Mouse (Mus musculus): ENCODE results near the gene Necab3. TPM values are rescaled to one million over a fixed set of nuclear protein-coding genes. Genes with fewer than 3 reads are reported as not detected.

Gene Necab3
- polyA plus RNA-seq, 1 experiment, result 14.8 TPM

DNA sequence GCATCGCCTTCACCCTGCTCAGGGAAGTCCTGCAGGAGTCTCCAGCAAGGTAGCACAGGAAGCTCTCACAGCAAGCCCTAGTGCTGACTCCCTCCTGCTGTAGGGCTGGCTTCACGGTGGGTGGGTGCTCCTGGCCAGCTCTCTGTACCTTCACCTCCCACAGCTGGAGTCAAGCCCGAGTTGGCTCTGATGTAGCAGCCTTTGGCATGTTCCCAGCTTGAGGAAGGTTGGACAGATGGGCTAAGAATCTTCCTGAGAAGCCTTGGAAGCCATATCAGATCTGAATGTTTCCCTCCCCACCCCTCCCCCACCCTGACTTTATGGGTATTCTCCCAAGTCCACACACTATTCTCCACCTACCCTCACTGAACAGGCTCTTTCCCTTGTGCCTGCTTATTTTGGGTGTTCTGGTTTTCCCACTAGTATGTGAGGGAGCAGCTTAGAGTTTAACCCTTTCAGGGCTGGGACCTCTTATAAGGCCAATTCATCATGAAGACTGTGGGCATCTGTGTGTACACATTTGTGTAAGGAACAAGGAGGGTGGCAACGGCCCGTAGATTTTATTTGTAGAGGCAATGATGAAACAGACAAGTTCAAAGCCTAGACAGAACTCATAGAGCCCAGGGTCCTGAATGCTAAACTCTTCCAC lies 1.4 kb downstream of the Necab3 start:
- Histone ChIP-seq H3K4me3 (ENCODE audit: control insufficient read depth, insufficient read depth, low read length) (no peak overlapping the region), H3K27me3 (ENCODE audit: control insufficient read depth, insufficient read depth, low read length) (no peaks in the 10 kb centered on the region), H3K27ac (ENCODE audit: control insufficient read depth, insufficient read depth, low read length) (no peak overlapping the region), H3K4me1 (replicated peaks; ENCODE audit: control insufficient read depth, insufficient read depth, low read length) (peaks cover 30% of the 10 kb centered on the region), H3K36me3 (ENCODE audit: control insufficient read depth, insufficient read depth, low read length) (no peaks in the 10 kb centered on the region)
- 71% methylated on average over 5 of the region's 5 CpGs for WGBS
- TF ChIP-seq CTCF (IDR thresholded peaks at IDR 0.05; ENCODE audit: borderline replicate concordance, control insufficient read depth, extremely low read depth, insufficient read depth, low read length, poor library complexity) (no peak), POLR2A (IDR thresholded peaks at IDR 0.05; ENCODE audit: control insufficient read depth, extremely low read depth, insufficient read depth, low read length, poor library complexity) (no peak)
- DNase-seq, result peak; percentile 12

DNA sequence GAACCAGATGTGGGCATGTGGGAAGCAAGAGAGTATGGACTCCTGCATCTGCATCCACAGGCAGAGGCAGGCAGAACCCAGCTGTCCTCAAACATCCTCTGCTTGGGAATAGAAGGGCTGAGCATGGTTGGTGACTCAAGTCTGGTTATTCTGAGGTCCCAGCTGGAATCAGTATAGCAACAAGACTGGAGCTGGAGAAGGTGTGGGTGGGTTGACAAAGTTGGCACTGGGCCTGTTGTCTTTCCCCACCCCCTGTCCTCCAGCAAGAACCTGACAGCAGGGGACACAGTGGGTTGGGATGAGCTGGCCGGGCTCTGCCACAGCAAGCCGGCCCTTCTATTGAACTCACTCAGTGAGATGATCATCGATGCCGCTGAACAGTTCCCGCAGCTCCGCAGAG lies 3.5 kb downstream of the Necab3 start:
- over 99% methylated on average over 6 of the region's 6 CpGs for WGBS
- TF ChIP-seq POLR2A (IDR thresholded peaks at IDR 0.05; ENCODE audit: control insufficient read depth, extremely low read depth, insufficient read depth, low read length, poor library complexity) (no peak), CTCF (IDR thresholded peaks at IDR 0.05; ENCODE audit: borderline replicate concordance, control insufficient read depth, extremely low read depth, insufficient read depth, low read length, poor library complexity) (no peak)

DNA sequence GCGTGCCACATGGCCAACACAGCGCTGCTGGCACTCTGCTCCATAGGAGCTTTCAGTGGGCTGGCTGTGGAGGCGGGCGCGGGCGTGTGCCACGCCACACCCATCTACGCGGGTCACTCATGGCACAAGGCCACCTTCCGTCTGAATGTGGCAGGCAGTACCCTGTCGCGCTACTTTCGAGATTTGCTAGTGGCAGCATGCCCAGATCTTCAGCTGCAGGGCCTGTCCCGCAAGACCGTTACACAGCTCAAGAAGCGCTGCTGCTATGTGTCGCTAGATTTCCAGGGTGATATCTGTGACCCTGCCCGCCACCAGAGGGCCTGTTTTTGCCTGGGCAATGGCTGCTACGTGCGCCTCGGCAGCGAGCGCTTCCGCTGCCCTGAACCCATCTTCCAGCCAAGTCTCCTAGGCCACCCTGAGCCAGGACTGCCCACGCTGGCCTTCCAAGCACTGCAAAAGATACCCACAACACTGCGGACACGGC lies 6.2 kb downstream of the Necab3 start:
- no peak overlapping the region for H3K4me3 ChIP-seq (ENCODE audit: control insufficient read depth, insufficient read depth, low read length)
- H3K27ac ChIP-seq (ENCODE audit: control insufficient read depth, insufficient read depth, low read length), result no peak overlapping the region
- peak; percentile 80 for DNase-seq
- TF ChIP-seq POLR2A (IDR thresholded peaks at IDR 0.05; ENCODE audit: control insufficient read depth, extremely low read depth, insufficient read depth, low read length, poor library complexity) (peak; percentile 49; the same call in 1 of the 2 replicates), CTCF (IDR thresholded peaks at IDR 0.05; ENCODE audit: borderline replicate concordance, control insufficient read depth, extremely low read depth, insufficient read depth, low read length, poor library complexity) (peak; percentile 83)
- no peaks in the 10 kb centered on the region for H3K27me3 ChIP-seq (ENCODE audit: control insufficient read depth, insufficient read depth, low read length)
- peaks cover 25% of the 10 kb centered on the region for H3K4me1 ChIP-seq (replicated peaks; ENCODE audit: control insufficient read depth, insufficient read depth, low read length)
- WGBS, result 17% methylated on average over 27 of the region's 27 CpGs
- no peaks in the 10 kb centered on the region for H3K36me3 ChIP-seq (ENCODE audit: control insufficient read depth, insufficient read depth, low read length)

More for the DNA sequence above, 3.5 kb downstream of the Necab3 start:
- Histone ChIP-seq H3K4me3 (ENCODE audit: control insufficient read depth, insufficient read depth, low read length) (no peak overlapping the region), H3K27ac (ENCODE audit: control insufficient read depth, insufficient read depth, low read length) (no peak overlapping the region), H3K4me1 (replicated peaks; ENCODE audit: control insufficient read depth, insufficient read depth, low read length) (peaks cover 33% of the 10 kb centered on the region), H3K36me3 (ENCODE audit: control insufficient read depth, insufficient read depth, low read length) (no peaks in the 10 kb centered on the region), H3K27me3 (ENCODE audit: control insufficient read depth, insufficient read depth, low read length) (no peaks in the 10 kb centered on the region)
- DNase-seq, result no peak

DNA sequence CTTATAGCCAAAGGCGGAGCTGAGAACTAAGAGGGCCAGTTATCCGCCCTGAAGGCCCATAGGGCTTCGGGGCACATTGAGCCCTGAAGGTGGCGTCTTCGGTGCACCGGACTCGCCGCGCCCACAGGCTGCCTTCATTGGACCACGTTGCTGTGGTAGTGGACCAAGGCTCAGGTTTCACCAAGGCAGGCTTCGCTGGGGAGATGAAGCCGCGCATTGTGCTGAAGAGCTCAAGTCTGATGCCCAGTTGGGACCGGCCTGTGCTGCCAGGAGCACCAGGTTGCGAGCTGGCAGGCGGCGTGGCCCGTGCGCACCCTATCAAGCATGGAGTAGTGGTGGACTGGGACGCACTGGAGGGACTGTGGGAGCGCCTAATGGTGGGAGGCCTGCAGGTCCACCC lies 6.8 kb downstream of the Necab3 start:
- Histone ChIP-seq H3K36me3 (ENCODE audit: control insufficient read depth, insufficient read depth, low read length) (no peaks in the 10 kb centered on the region), H3K4me1 (replicated peaks; ENCODE audit: control insufficient read depth, insufficient read depth, low read length) (peaks cover 20% of the 10 kb centered on the region), H3K27ac (ENCODE audit: control insufficient read depth, insufficient read depth, low read length) (no peak overlapping the region), H3K4me3 (ENCODE audit: control insufficient read depth, insufficient read depth, low read length) (no peak overlapping the region), H3K27me3 (ENCODE audit: control insufficient read depth, insufficient read depth, low read length) (no peaks in the 10 kb centered on the region)
- 63% methylated on average over 21 of the region's 21 CpGs for WGBS
- TF ChIP-seq CTCF (IDR thresholded peaks at IDR 0.05; ENCODE audit: borderline replicate concordance, control insufficient read depth, extremely low read depth, insufficient read depth, low read length, poor library complexity), result no peak
- TF ChIP-seq POLR2A (IDR thresholded peaks at IDR 0.05; ENCODE audit: control insufficient read depth, extremely low read depth, insufficient read depth, low read length, poor library complexity), result no peak
- no peak for DNase-seq

DNA sequence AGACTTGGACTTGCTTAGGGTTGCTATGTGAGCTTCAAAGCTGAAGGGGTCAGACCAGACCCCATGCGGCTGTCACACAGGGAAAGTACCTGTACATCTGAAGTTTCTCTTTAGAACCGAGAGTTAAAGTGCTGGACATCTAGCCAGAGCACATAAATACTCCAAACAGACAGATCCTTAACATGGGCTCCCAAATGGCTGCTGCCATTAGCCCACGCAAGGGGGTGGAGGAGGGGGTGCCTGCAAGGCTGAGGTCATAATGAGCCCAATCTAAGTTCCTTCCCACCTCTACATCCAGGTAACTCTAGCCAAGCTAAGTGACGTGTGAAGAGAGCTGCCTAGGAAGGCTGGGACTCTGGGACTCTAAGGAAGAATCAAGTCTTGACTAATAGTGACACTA lies 7.2 kb downstream of the Necab3 start, which contains the start of gene Actl10:
TSS of gene Actl10 (plus strand) at position 301 of the 400 bp plus-strand sequence.
- H3K27ac ChIP-seq (ENCODE audit: control insufficient read depth, insufficient read depth, low read length), result no peak within 1 kb of the TSS
- no peak within 1 kb of the TSS for H3K4me3 ChIP-seq (ENCODE audit: control insufficient read depth, insufficient read depth, low read length)
- peaks cover 20% of the 10 kb centered on the region for H3K4me1 ChIP-seq (replicated peaks; ENCODE audit: control insufficient read depth, insufficient read depth, low read length)
- no peak for DNase-seq
- no peaks in the 10 kb centered on the region for H3K27me3 ChIP-seq (ENCODE audit: control insufficient read depth, insufficient read depth, low read length)
- TF ChIP-seq POLR2A (IDR thresholded peaks at IDR 0.05; ENCODE audit: control insufficient read depth, extremely low read depth, insufficient read depth, low read length, poor library complexity) (no peak), CTCF (IDR thresholded peaks at IDR 0.05; ENCODE audit: borderline replicate concordance, control insufficient read depth, extremely low read depth, insufficient read depth, low read length, poor library complexity) (no peak)
- 93% methylated on average over 4 of the region's 4 CpGs for WGBS
- no peaks in the 10 kb centered on the region for H3K36me3 ChIP-seq (ENCODE audit: control insufficient read depth, insufficient read depth, low read length)

DNA sequence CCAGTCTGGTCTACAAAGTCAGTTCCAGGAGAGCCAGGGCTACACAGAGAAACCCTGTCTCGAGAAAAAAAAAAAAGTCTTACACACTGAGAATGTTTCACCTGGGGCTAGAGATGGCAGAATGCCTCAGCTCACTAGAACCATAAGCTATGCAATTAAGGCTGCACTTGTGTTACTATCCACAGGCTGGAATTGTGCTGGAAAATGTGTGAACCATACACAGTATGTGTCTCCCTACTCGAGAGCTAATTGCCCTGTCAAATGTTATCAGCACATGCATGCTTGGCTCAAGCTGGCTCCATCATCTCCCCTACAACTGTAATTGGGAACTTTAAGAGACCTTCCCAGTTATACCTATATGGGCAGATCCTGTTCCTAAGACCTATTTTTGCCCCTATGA lies 7.8 kb downstream of the Necab3 start:
- WGBS, result 88% methylated on average over 2 of the region's 2 CpGs
- TF ChIP-seq CTCF (IDR thresholded peaks at IDR 0.05; ENCODE audit: borderline replicate concordance, control insufficient read depth, extremely low read depth, insufficient read depth, low read length, poor library complexity) (no peak), POLR2A (IDR thresholded peaks at IDR 0.05; ENCODE audit: control insufficient read depth, extremely low read depth, insufficient read depth, low read length, poor library complexity) (no peak)
- Histone ChIP-seq H3K27ac (ENCODE audit: control insufficient read depth, insufficient read depth, low read length) (no peak overlapping the region), H3K27me3 (ENCODE audit: control insufficient read depth, insufficient read depth, low read length) (no peaks in the 10 kb centered on the region), H3K4me3 (ENCODE audit: control insufficient read depth, insufficient read depth, low read length) (no peak overlapping the region), H3K4me1 (replicated peaks; ENCODE audit: control insufficient read depth, insufficient read depth, low read length) (peaks cover 20% of the 10 kb centered on the region), H3K36me3 (ENCODE audit: control insufficient read depth, insufficient read depth, low read length) (no peaks in the 10 kb centered on the region)
- DNase-seq, result no peak

Data from thymus, adult 2 months (tissue).